Mouse (Mus musculus): ENCODE measurements around the gene Fndc3b. TPM values are rescaled to one million over a fixed set of nuclear protein-coding genes. Genes with fewer than 3 reads are reported as not detected.
A peak's percentile ranks its signal among the peaks of the same experiment; 100 is the strongest.

Gene Fndc3b
- total RNA-seq, 2 experiments from 2014 or later, result 13.9 to 18.5 TPM

- no peak for DNase-seq (ENCODE audit: low spot score)
Observed at GRCm38 (mm10) chr3:27557100-27558004, 153.8 kb downstream of the Fndc3b start.

GRCm38 (mm10) chr3:27555401-27555940 lies 155.6 kb downstream of the Fndc3b start:
- no peak for DNase-seq (ENCODE audit: low spot score)

- no peak for DNase-seq (ENCODE audit: low spot score)
Observed at GRCm38 (mm10) chr3:27554325-27554724, 156.8 kb downstream of the Fndc3b start.

- DNase-seq (ENCODE audit: low spot score), result no peak
Observed at GRCm38 (mm10) chr3:27553781-27554180, 157.3 kb downstream of the Fndc3b start.

- DNase-seq (ENCODE audit: low spot score), result no peak
Observed at GRCm38 (mm10) chr3:27551005-27551404, 160.1 kb downstream of the Fndc3b start.

GRCm38 (mm10) chr3:27550409-27550808 lies 160.7 kb downstream of the Fndc3b start:
- no peak for DNase-seq (ENCODE audit: low spot score)

GRCm38 (mm10) chr3:27545651-27546050 lies 165.5 kb downstream of the Fndc3b start:
- no peak for DNase-seq (ENCODE audit: low spot score)

- no peak for DNase-seq (ENCODE audit: low spot score)
Observed at GRCm38 (mm10) chr3:27544061-27544460, 167.0 kb downstream of the Fndc3b start.

- no peak for DNase-seq (ENCODE audit: low spot score)
Observed at GRCm38 (mm10) chr3:27541841-27542240, 169.3 kb downstream of the Fndc3b start.

- no peak for DNase-seq (ENCODE audit: low spot score)
Observed at GRCm38 (mm10) chr3:27541181-27541580, 169.9 kb downstream of the Fndc3b start.

GRCm38 (mm10) chr3:27534208-27534607 lies 176.9 kb downstream of the Fndc3b start:
- DNase-seq (ENCODE audit: low spot score), result no peak

GRCm38 (mm10) chr3:27533721-27534120 lies 177.4 kb downstream of the Fndc3b start:
- DNase-seq (ENCODE audit: low spot score), result no peak

GRCm38 (mm10) chr3:27531993-27532392 lies 179.1 kb downstream of the Fndc3b start:
- DNase-seq (ENCODE audit: low spot score), result no peak

GRCm38 (mm10) chr3:27530370-27530769 lies 180.7 kb downstream of the Fndc3b start:
- no peak for DNase-seq (ENCODE audit: low spot score)

- DNase-seq (ENCODE audit: low spot score), result no peak
Observed at GRCm38 (mm10) chr3:27529221-27530051, 181.7 kb downstream of the Fndc3b start.

GRCm38 (mm10) chr3:27526991-27527390 lies 184.1 kb downstream of the Fndc3b start:
- no peak for DNase-seq (ENCODE audit: low spot score)

- DNase-seq (ENCODE audit: low spot score), result no peak
Observed at GRCm38 (mm10) chr3:27523176-27523936, 187.8 kb downstream of the Fndc3b start.

GRCm38 (mm10) chr3:27520391-27520790 lies 190.7 kb downstream of the Fndc3b start:
- no peak for DNase-seq (ENCODE audit: low spot score)

GRCm38 (mm10) chr3:27519481-27519880 lies 191.6 kb downstream of the Fndc3b start:
- peak; percentile 36 for DNase-seq (ENCODE audit: low spot score)

GRCm38 (mm10) chr3:27518935-27519334 lies 192.2 kb downstream of the Fndc3b start:
- no peak for DNase-seq (ENCODE audit: low spot score)

- DNase-seq (ENCODE audit: low spot score), result no peak
Observed at GRCm38 (mm10) chr3:27516536-27516935, 194.6 kb downstream of the Fndc3b start.
